Mouse (Mus musculus): Measurements from ENCODE around the gene Lax1.

- no peak for TF ChIP-seq CTCF (IDR thresholded peaks at IDR 0.05; ENCODE audit: low read depth)
- TF ChIP-seq EP300 (IDR thresholded peaks at IDR 0.05; ENCODE audit: low read depth), result no peak
These were observed 1.6 kb downstream of the Lax1 start for GRCm38 (mm10) chr1:133688301-133688700.

Data from liver, postnatal 0 days (tissue).